Mouse (Mus musculus) urinary bladder, postnatal 4 days (tissue): ENCODE measurements around the gene 1110008P14Rik.

Experiments
- DNase-seq, 2 experiments: peaks; one replicate each; pipeline ENCODE4 v3.0.0; 2021 to 2022; ENCODE audit warnings: low spot score in 2 of 2

The 1110008P14Rik gene

DNA sequence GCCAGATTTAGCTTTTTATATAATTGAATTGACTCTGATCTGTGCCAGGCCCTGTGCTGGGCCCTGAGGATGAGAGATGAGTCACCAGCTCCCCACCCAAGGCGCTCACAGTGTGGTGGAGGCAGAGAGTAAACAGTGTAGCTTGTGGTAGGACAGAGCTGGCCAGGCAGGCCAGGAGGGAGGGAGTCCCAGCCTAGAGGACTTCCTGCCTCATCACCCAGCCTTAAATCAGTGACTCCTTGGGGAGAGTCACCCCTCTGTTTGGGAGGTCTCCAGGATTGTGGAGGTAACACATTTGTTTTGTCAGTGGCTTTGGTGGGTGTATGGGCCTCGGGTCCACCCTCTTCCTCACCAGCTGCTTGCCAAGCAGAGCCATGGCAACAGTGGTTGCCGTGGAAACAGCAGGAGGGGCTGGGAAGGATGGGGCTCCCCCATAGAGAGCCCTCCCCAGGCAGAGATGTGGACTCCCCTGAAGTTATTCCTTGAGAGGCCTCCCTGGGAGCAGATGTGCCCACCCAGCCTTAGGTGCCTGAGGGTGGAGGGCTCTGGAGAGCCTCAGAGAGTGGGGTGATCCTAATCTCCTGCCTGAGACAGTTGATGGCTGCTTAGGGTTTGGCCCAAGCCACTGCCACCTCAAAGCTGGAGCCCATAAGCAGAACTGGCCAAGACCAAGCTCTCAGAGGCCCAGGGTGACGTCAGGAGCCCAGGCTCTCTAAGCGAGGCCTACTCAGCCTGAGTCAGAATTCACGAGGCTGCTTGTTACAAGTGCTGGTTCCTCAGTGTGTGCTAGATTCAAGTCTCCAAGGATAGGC, 39.0 kb downstream of the 1110008P14Rik start:
- DNase-seq = no peak

DNA sequence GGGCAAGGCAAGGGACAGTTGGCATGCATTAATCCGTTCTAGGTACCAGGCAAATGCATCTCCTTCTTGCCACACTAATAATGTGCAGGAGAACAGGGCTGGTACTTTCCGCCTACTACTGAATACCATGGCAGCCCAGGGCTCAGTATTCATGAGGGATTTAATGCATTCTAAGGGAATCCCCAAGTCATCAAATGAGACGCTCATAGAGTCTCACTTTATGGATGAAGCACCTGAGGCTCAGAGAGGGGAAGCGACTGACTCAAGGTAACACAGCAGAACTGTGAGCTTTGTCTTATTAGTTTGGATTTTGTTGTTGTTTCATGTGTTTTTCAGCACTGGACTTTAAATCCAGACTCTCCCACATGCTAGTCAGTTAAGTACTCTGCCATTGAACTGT, 39.7 kb downstream of the 1110008P14Rik start:
- no peak for DNase-seq

DNA sequence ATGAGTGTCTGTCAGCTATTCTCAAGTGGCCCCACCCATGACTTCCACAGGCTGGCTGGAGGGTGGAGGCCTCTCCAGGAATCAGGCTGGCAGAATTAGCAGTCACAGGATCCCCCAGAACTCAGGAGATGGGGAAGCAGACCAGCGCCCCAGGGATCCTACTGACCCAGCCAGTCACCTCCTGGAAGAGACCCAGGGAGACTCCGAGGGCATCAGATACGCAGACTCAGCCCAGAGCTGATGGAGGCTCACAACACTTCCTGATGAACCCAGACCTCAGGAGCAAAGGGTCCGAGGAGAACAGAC, 40.2 kb downstream of the 1110008P14Rik start:
- DNase-seq = no peak

DNA sequence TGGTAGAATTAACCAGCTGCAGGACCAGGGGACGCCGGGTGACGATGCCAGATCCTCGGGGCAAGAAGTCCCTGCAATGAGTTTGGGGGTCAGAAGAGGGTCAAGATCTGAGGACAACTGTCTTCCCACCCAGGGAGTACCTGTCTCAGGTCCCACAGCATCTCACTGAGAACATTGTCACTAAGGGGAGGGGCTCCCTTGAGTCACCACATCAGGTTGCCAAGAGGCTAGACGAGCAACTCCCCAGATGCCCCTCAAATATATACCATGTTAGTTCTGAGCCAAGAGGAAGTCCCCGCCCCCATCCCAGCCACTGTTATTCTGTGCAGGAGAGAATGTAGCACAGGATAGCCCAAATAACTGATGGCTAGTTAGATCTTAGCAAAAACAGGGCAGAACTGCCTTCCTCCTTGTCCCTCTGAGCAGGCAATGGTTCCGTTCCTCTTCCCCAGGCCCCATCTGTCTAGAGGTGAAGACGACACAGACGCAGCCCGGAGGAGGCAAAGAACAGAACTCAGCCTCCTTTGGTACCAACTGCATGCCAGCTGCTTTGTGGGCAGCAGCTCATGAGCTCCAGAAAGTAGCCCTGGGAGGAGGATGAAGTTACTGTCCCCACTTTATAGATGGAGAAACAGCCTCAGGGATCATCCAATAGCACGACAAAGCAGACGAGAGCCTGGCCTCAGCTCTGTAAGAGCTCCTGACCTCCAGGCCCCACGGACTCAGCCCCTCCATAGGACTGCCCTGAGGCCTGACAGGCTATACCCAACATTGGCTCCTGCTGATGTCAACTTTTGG, 40.7 kb downstream of the 1110008P14Rik start:
- no peak for DNase-seq

DNA sequence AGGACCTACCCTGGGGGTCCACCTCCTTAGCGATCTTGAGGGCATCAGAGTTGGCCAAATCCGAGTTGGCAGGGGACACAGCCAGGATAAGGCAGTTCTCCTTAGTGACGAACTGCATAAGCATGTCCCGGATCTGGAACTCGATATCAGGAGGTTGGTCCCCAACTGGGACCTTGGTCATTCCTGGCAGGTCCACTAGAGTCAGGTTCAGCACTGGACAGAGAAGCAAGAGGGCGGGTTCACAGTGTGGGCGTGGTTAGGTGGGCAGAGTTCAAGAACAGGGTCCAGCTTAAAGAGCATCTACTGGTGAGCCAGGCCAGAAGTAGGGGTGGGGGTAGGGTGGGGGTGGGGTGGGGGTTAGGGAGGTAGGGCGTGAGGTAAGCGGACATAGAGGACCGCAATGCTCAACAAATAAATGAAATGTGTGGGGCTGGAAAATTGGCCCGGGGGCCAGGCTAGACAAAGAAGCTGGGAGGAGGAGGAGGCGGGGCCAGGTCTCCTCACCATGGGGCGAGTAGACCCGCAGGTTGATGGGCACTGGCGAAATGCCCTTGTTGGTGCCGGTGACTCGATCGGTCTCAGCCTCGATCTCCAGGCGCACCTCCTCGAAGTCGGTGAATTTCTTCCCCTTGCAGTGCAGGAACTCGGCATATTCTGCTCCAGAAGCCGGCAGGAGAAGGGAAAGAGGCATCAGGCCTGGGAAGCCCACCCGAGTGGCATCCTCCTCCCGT, 41.7 kb downstream of the 1110008P14Rik start:
- DNase-seq = no peak

DNA sequence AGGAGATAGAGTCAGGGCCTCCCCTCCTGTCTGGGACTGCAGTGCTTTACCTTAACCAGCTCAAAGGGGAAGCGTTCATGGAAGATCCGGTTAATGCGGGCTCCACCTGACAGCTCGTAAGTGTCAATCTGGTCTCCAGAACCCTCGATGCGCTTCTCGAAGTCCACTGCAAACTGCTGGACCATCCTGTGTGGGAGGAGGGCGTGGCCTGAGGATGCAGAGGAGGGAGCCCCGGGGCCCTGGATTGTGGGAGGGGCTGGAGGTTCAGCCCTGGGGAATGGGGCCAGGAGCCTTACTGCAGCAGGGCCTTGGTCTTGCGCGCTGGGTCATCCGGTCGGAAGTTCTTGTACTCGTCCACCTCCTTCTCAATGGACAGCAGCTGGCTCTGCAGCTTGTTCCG, 45.9 kb downstream of the 1110008P14Rik start:
- DNase-seq = no peak

DNA sequence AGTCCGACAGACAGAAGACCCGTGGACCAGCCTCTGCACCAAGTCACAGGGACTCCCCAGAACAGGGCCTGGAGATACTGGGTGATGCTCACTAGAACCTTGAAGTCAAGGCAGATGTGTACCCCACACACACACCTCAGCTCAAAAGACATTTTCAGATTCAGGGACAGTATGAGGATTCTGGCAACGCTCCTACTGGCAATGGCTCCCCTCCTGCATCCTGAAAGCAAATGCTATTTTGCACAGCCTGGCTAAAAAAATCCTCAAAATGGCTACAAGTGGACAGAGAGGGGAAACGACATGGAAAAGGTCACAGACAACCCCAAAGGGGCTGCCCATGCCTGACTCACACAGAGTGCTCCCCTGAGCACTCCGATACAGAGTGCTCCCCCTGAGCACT, 49.6 kb downstream of the 1110008P14Rik start:
- no peak for DNase-seq

DNA sequence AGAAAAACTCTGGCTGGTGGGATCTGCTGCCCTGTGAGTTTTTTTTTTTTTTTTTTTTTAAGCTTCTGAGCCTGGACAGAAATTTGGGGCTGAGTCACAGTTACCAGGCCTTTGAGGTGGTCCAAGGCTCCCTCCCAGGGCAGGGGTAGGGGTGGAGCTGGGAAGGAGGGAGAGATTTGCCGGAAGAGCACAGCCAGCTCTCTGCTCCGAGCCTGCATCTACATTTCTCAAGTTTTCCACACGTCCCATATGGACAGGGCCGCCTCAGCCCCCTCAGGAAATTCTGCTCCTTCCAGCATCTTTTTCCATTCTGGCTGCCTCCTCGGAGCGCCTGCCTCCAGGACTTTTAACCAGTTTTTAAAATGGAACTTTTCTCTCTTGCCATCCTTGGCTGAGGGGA, 52.2 kb downstream of the 1110008P14Rik start:
- no peak for DNase-seq

DNA sequence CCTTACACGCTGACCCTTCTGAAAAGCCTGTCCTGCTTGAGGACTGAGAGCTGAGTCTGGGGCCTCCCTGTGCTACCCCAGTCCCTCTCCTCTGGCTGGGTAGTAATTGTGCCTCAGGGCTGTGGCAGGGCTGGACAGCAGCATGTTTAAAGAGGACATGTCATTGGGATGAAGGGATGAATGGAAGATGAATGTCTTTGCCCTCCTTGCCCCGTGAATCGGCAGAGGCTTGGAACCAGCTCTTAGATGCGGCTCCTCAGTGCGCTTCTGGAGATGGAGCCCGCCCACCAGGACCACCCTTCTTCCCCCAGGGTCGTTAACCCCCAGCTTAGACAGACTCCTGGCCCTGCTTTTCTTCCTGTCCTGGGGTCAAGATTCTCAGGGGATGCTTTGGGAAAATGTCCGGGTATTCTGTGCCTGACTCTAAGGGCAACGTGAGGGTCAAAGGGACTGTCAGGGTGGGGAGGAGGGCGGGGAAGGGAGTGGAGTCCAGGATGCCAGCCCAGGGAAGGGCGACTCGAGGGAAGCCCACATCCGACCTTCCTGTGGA, 52.8 kb downstream of the 1110008P14Rik start:
- no peak for DNase-seq

DNA sequence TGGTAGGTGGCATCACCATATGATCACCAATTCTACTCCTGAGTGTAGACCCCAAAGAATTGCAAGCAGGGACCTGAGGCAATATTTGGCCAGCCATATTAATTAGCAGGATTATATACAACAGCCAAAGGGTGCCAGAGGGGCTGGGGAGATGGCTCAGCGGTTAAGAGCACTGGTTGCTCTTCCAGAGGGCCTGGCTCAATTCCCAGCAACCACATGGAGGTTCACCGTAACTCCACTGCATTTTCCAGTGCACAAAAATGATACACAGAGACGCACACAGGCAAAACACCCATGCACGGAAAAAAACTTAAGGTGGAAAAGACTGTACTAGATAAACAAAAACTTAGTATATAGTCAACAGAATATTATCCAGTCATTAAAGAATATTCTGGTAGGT, 54.5 kb downstream of the 1110008P14Rik start:
- DNase-seq = no peak
